Mouse (Mus musculus) embryonic facial prominence, embryonic 11.5 days (tissue): ENCODE measurements around the gene Gstm3. TPM values are rescaled to one million over a fixed set of nuclear protein-coding genes. Genes with fewer than 3 reads are reported as not detected.
"Not testable (repeated sequence)": the region's sequence is repeated elsewhere in the genome, so short reads cannot be mapped to it uniquely, and the experiment has no call there.

Source experiments
- ATAC-seq: fragments of 200-750 bp; cut with Nextera tagmentation; replicated peaks from 2 replicates; pipeline ENCODE4 v1.8.0; 2017; ENCODE audit warnings: low read depth; ENCODE audit not compliant: insufficient number of reproducible peaks, low FRiP score, low TSS enrichment
- DNase-seq: peaks from one replicate; pipeline ENCODE4 v3.0.0-alpha.2; 2015; ENCODE audit warnings: low spot score
- H3K27ac ChIP-seq: fragments of 300-500 bp; sonication (generic); replicated peaks from 2 replicates; pipeline ENCODE4 v1.5.1; 2014; ENCODE audit warnings: mild to moderate bottlenecking, low read depth, low read length, control low read depth
- H3K27me3 ChIP-seq: fragments of 300-500 bp; sonication (generic); 2 replicates; pipeline ENCODE4 v1.6.1; 2014; ENCODE audit warnings: mild to moderate bottlenecking, low read length, moderate library complexity, mixed read lengths; ENCODE audit not compliant: control insufficient read depth, insufficient read depth
- H3K36me3 ChIP-seq: fragments of 300-500 bp; sonication (generic); replicated peaks from 2 replicates; pipeline ENCODE4 v1.6.1; 2014; ENCODE audit warnings: low read depth, mild to moderate bottlenecking, low read length, moderate library complexity, mixed read lengths; ENCODE audit not compliant: control insufficient read depth, insufficient read depth
- H3K4me1 ChIP-seq: fragments of 300-500 bp; sonication (generic); 2 replicates; pipeline ENCODE4 v1.6.1; 2014; ENCODE audit warnings: low read length, mixed read lengths; ENCODE audit not compliant: control insufficient read depth, insufficient read depth
- H3K4me2 ChIP-seq: fragments of 300-500 bp; sonication (generic); 2 replicates; pipeline ENCODE4 v1.6.1; 2014; ENCODE audit warnings: low read depth, mild to moderate bottlenecking, control low read depth, low read length, moderate library complexity
- H3K4me3 ChIP-seq: fragments of 300-500 bp; sonication (generic); 2 replicates; pipeline ENCODE4 v1.5.1; 2014; ENCODE audit warnings: low read depth, low read length, control low read depth
- H3K9ac ChIP-seq: fragments of 300-500 bp; sonication (generic); replicated peaks from 2 replicates; pipeline ENCODE4 v1.6.1; 2014; ENCODE audit warnings: mild to moderate bottlenecking, control low read depth, low read length
- H3K9me3 ChIP-seq: fragments of 300-500 bp; sonication (generic); replicated peaks from 2 replicates; pipeline ENCODE4 v1.6.1; 2016; ENCODE audit warnings: mild to moderate bottlenecking, low read length, inconsistent platforms, mixed read lengths; ENCODE audit not compliant: control insufficient read depth
- WGBS: fragments of 180-500 bp; shearing (Covaris S2); extraction: QIAGEN DNeasy Blood & Tissue Kit; methylation state at CpG from one replicate; pipeline ENCODE4 v1.1.7; 2014; 5-methylcytosine and 5-hydroxymethylcytosine counted together
- polyA plus RNA-seq: library from polyadenylated mRNA; unstranded; fragments of >200 nt; fragmentation: Nextera tagmentation; extraction: Ambion mirVana; gene quantifications from 2 replicates; pipeline ENCODE4 v1.2.1, GENCODE M21; 2014

Gene Gstm3
- not detected in 2 replicates for polyA plus RNA-seq

- Histone ChIP-seq H3K9ac (no peak within 1 kb of the TSS), H3K27ac (no peak within 1 kb of the TSS), H3K4me2 (no peak within 1 kb of the TSS), H3K4me1 (no peaks in the 10 kb centered on the region), H3K27me3 (no peaks in the 10 kb centered on the region), H3K9me3 (no peaks in the 10 kb centered on the region), H3K4me3 (no peak within 1 kb of the TSS), H3K36me3 (no peaks in the 10 kb centered on the region)
- ATAC-seq (no peak), DNase-seq (no peak)
- 63% methylated on average over 13 of the region's 13 CpGs for WGBS
These were observed at the start of gene Gstm3 for GRCm38 (mm10) chr3:107968724-107969395. Gstm3 (minus strand) TSS chr3:107969283.

GRCm38 (mm10) chr3:108018190-108018820 lies 49.2 kb upstream of the Gstm3 start:
- peak overlapping the region; percentile 56 for H3K4me2 ChIP-seq
- 33% methylated on average over 14 of the region's 14 CpGs for WGBS
- peak overlapping the region; percentile 29; the same call in 1 of the 2 replicates for H3K4me3 ChIP-seq
- H3K36me3 ChIP-seq = no peaks in the 10 kb centered on the region
- no peaks in the 10 kb centered on the region for H3K27me3 ChIP-seq
- no peak overlapping the region for H3K27ac ChIP-seq
- H3K9me3 ChIP-seq = no peaks in the 10 kb centered on the region
- no peaks in the 10 kb centered on the region for H3K4me1 ChIP-seq
- DNase-seq (no peak), ATAC-seq (no peak)
- peak overlapping the region; percentile 42 for H3K9ac ChIP-seq

GRCm38 (mm10) chr3:108017473-108018189 lies 48.5 kb upstream of the Gstm3 start, which contains the start of gene Gstm1:
Gstm1 (minus strand) TSS chr3:108017973.
- DNase-seq (peak; percentile 98), ATAC-seq (peak; percentile 99)
- Histone ChIP-seq H3K27ac (peak within 1 kb of the TSS; percentile 23; the same call in 1 of the 2 replicates), H3K4me1 (no peaks in the 10 kb centered on the region), H3K27me3 (no peaks in the 10 kb centered on the region), H3K9ac (peak within 1 kb of the TSS; percentile 42), H3K4me3 (peak within 1 kb of the TSS; percentile 29), H3K4me2 (peak within 1 kb of the TSS; percentile 61), H3K36me3 (no peaks in the 10 kb centered on the region), H3K9me3 (no peaks in the 10 kb centered on the region)
- WGBS = under 1% methylated on average over 31 of the region's 31 CpGs

- not testable (repeated sequence) for ATAC-seq, H3K4me2 ChIP-seq, H3K9me3 ChIP-seq, H3K4me1 ChIP-seq, H3K36me3 ChIP-seq, H3K27ac ChIP-seq, H3K27me3 ChIP-seq, H3K9ac ChIP-seq, H3K4me3 ChIP-seq, DNase-seq
- 87% methylated on average over 5 of the region's 5 CpGs for WGBS
These were observed 47.4 kb upstream of the Gstm3 start for GRCm38 (mm10) chr3:108016468-108016867.

- Histone ChIP-seq H3K4me2 (no peak overlapping the region), H3K27me3 (no peaks in the 10 kb centered on the region), H3K4me3 (no peak overlapping the region), H3K4me1 (no peaks in the 10 kb centered on the region), H3K9ac (no peak overlapping the region), H3K27ac (no peak overlapping the region), H3K9me3 (no peaks in the 10 kb centered on the region), H3K36me3 (no peaks in the 10 kb centered on the region)
- ATAC-seq (no peak), DNase-seq (no peak)
- 84% methylated on average over 2 of the region's 2 CpGs for WGBS
These were observed 45.9 kb upstream of the Gstm3 start for GRCm38 (mm10) chr3:108014974-108015346.

GRCm38 (mm10) chr3:108014098-108014973 lies 45.3 kb upstream of the Gstm3 start:
- Histone ChIP-seq H3K36me3 (no peaks in the 10 kb centered on the region), H3K4me1 (no peaks in the 10 kb centered on the region), H3K9ac (no peak overlapping the region), H3K27me3 (no peaks in the 10 kb centered on the region), H3K4me2 (no peak overlapping the region), H3K9me3 (no peaks in the 10 kb centered on the region), H3K27ac (no peak overlapping the region), H3K4me3 (no peak overlapping the region)
- WGBS = 67% methylated on average over 8 of the region's 8 CpGs
- no peak for ATAC-seq
- DNase-seq = no peak

- Histone ChIP-seq H3K9me3 (no peaks in the 10 kb centered on the region), H3K4me1 (no peaks in the 10 kb centered on the region), H3K36me3 (no peaks in the 10 kb centered on the region), H3K4me2 (no peak overlapping the region), H3K4me3 (no peak overlapping the region), H3K27ac (no peak overlapping the region), H3K27me3 (no peaks in the 10 kb centered on the region), H3K9ac (no peak overlapping the region)
- ATAC-seq (no peak), DNase-seq (no peak)
- WGBS = 83% methylated on average over 4 of the region's 4 CpGs
These were observed 44.3 kb upstream of the Gstm3 start for GRCm38 (mm10) chr3:108013331-108013871.
